Mouse (Mus musculus) adrenal gland, adult (tissue): Measurements from ENCODE around the gene B3gat1.

Source experiments
- DNase-seq, 2 experiments: peaks; one replicate each; pipeline ENCODE4 v3.0.0; 2022 to 2023; ENCODE audit warnings: low spot score in 1 of 2; ENCODE audit not compliant: inconsistent age in 2 of 2

Gene B3gat1

GRCm38 (mm10) chr9:26776122-26776902, 42.8 kb downstream of the B3gat1 start:
- DNase-seq, result peak in 1 of 2 experiments; percentile 83

- no peak for DNase-seq
These were observed 44.9 kb downstream of the B3gat1 start for GRCm38 (mm10) chr9:26778421-26778820.

GRCm38 (mm10) chr9:26783414-26783975, 50.0 kb downstream of the B3gat1 start:
- peak in 1 of 2 experiments; percentile 43 for DNase-seq

GRCm38 (mm10) chr9:26792829-26793228, 59.3 kb downstream of the B3gat1 start:
- DNase-seq, result no peak

DNA sequence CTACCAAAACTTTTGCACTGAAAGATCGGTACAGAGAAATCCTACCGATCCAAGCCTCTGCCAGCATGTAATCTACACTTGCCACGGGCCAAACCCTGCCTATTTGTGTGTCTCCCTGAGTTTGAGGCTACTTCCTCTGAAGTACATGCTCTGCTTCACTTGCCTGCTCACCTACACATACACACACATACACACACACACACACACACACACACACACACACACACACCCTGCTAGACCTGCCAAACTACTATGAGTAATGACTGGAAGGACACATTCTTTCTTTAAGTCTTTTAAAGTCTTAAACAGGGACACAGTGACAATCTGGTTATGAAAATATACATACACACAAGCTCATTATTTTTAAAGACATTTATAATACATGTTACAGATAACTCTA, 64.7 kb downstream of the B3gat1 start:
- no peak for DNase-seq

GRCm38 (mm10) chr9:26798731-26799130, 65.2 kb downstream of the B3gat1 start:
- DNase-seq, result no peak

DNA sequence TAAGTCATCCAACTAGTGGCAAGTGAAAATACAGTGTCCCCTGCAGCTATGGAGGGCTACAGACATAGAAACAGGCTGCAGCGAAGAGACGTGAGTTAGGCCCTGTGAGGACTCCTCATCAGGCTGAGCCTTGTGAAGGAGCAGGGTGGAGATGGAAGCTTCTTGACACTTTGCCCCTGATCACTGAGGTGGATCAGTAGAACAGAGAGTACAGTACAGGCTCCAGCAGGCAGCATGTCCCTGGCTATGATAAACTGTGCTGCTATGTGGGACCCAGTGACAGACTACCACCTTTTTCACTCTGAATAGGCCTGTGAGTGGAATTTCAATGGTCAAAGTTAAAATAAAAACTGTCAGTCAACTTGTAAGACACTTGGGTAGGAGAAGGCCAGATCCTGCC, 66.8 kb downstream of the B3gat1 start:
- no peak for DNase-seq

DNA sequence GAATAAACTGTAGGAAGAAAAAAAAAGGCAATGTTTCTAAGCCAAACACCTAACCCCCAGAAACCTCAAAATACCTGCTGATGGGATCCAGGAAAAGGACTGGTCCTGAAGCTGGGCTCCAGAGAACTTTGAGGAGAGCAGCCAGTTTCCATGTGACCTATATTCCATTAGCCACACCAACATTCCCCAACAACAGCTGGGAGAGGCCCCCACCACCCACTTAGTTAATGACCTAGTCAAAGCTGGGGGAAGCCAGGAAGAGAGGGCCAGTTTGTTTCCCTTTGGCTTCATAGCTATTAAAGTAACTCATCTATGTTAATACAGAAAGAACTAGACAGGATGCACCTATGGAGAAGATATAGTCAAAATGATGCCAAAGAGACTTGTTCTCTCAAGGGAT, 70.8 kb downstream of the B3gat1 start:
- no peak for DNase-seq

DNA sequence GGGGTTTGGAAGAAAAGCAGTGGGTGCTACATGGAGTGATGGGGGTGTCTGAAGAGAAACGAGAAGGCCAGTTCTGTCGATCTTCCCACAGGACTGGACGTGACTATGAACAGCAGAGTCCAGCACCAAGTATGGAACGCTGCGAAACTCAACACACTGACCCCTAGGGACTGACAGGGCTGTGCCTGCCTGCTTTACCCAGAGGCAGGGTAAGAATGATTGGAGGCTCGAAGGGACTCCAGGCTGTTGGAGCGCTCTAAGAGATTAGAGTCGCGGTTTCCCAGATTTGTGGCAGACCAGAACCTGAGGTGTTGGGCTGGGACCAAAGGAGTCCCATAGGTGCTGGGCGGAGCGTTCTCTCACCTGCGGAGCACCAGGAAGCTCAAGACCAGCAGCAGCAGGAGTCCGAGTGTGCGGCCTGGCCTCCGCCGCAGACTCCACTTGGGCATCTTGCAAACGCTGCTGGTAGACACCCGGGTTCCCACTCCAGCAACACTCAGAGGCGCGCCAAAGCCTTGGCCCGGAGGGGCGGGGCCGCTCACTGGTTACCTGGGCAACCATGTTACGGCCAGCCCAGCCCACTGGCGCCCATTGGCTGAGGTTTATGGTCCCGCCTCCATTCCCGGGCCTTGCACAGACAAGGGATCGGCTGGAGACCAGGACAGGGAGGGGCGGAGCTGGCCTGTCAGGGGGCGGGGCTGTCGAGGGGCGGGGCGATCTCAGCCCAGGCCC, 72.6 kb downstream of the B3gat1 start, which contains the start of gene Glb1l2:
Glb1l2 (minus strand) TSS at position 534 of the 732 bp plus-strand sequence.
- peak; percentile 95 to 98 for DNase-seq

- DNase-seq, result no peak
These were observed 75.2 kb downstream of the B3gat1 start for GRCm38 (mm10) chr9:26808735-26809134.
